Mouse (Mus musculus): ENCODE results near the gene Mael. TPM values are rescaled to one million over a fixed set of nuclear protein-coding genes. Genes with fewer than 3 reads are reported as not detected.

Gene Mael
- polyA plus RNA-seq, 1 experiment from 2014 or later, result not detected

GRCm38 (mm10) chr1:166209371-166209770 is 29.2 kb downstream of the Mael start:
- no peak for DNase-seq (ENCODE audit: low spot score)

GRCm38 (mm10) chr1:166205159-166205558 is 33.4 kb downstream of the Mael start:
- no peak for DNase-seq (ENCODE audit: low spot score)

GRCm38 (mm10) chr1:166204171-166204570 is 34.4 kb downstream of the Mael start:
- DNase-seq (ENCODE audit: low spot score), result no peak

GRCm38 (mm10) chr1:166189821-166190220 is 48.7 kb downstream of the Mael start:
- no peak for DNase-seq (ENCODE audit: low spot score)

GRCm38 (mm10) chr1:166185357-166185756 is 53.2 kb downstream of the Mael start:
- no peak for DNase-seq (ENCODE audit: low spot score)

GRCm38 (mm10) chr1:166184391-166185229 is 53.9 kb downstream of the Mael start:
- DNase-seq (ENCODE audit: low spot score), result no peak

- no peak for DNase-seq (ENCODE audit: low spot score)
Observed at GRCm38 (mm10) chr1:166182952-166183627, 55.5 kb downstream of the Mael start.

GRCm38 (mm10) chr1:166181510-166181909 is 57.0 kb downstream of the Mael start:
- DNase-seq (ENCODE audit: low spot score), result no peak

GRCm38 (mm10) chr1:166173621-166174020 is 64.9 kb downstream of the Mael start:
- no peak for DNase-seq (ENCODE audit: low spot score)

- DNase-seq (ENCODE audit: low spot score), result no peak
Observed at GRCm38 (mm10) chr1:166172992-166173391, 65.6 kb downstream of the Mael start.

- DNase-seq (ENCODE audit: low spot score), result no peak
Observed at GRCm38 (mm10) chr1:166170852-166171251, 67.7 kb downstream of the Mael start.

GRCm38 (mm10) chr1:166169713-166170112 is 68.8 kb downstream of the Mael start:
- no peak for DNase-seq (ENCODE audit: low spot score)

- no peak for DNase-seq (ENCODE audit: low spot score)
Observed at GRCm38 (mm10) chr1:166168017-166168416, 70.5 kb downstream of the Mael start.

GRCm38 (mm10) chr1:166167405-166167804 is 71.1 kb downstream of the Mael start:
- DNase-seq (ENCODE audit: low spot score), result no peak

- no peak for DNase-seq (ENCODE audit: low spot score)
Observed at GRCm38 (mm10) chr1:166165159-166165558, 73.4 kb downstream of the Mael start.

GRCm38 (mm10) chr1:166164580-166164979 is 74.0 kb downstream of the Mael start:
- DNase-seq (ENCODE audit: low spot score), result no peak

GRCm38 (mm10) chr1:166160569-166161445 is 77.7 kb downstream of the Mael start:
- peak; percentile 69 for DNase-seq (ENCODE audit: low spot score)

- no peak for DNase-seq (ENCODE audit: low spot score)
Observed at GRCm38 (mm10) chr1:166160111-166160510, 78.4 kb downstream of the Mael start.

- DNase-seq (ENCODE audit: low spot score), result no peak
Observed at GRCm38 (mm10) chr1:166158664-166159063, 79.9 kb downstream of the Mael start.

GRCm38 (mm10) chr1:166157712-166158111 is 80.8 kb downstream of the Mael start:
- DNase-seq (ENCODE audit: low spot score), result no peak

- DNase-seq (ENCODE audit: low spot score), result no peak
Observed at GRCm38 (mm10) chr1:166155113-166155494, 83.4 kb downstream of the Mael start.
